Mouse (Mus musculus) spleen, adult 2 months (tissue): ENCODE data around the gene Polr3f.

ENCODE experiments used
- CTCF ChIP-seq: fragments of 200-500 bp; IDR thresholded peaks from 2 replicates; pipeline ENCODE4 v1.5.1; 2011; ENCODE audit warnings: mild to moderate bottlenecking, inconsistent platforms; ENCODE audit not compliant: insufficient read depth, insufficient read length, insufficient replicate concordance; ENCODE audit errors: extremely low read depth
- POLR2A ChIP-seq: fragments of 200-500 bp; IDR thresholded peaks from 2 replicates; pipeline ENCODE4 v1.6.1; 2011; ENCODE audit warnings: low read depth, low read length, inconsistent platforms

DNA sequence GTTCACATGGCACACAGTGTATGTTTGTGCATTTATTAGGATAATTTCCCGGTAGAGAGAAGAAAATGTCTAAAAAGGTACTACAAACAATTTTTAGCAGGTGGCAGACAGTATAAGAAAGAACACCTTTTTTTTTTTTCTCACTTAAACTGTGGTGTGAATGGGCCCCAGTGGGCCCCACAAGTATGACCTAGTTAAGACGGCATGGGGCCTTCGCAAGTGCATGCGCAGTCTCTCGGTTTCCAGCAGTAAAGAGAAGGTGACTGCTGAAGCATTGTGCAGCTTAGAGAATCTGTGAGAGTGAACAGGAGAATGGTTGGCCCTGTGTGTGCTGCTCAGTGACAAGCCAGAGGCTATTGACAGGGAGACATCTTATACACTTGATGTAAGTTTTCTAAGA, 38.2 kb upstream of the Polr3f start:
- TF ChIP-seq POLR2A = no peak
- no peak for TF ChIP-seq CTCF
